Mouse (Mus musculus): ENCODE results near the gene S100z.

DNA sequence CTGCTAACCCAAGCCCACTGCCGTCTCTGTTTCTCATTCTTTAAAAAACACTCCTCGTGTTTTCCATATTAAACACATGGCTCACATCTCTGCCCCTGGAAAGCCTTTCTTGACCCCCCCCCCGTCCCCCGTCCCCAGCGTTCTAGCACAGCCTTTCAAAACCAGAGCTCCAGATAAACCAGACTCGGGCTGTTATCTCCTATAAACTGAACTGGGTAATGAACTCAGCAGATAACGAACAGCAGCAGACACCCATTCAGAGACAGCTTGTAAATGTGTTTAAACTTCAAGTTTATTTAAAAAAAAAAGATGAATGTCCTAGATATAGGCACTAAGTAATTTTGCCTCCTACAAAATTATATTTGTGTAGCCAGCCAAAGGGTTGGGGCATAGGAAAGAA, 3.4 kb downstream of the S100z start:
- TF ChIP-seq CTCF (IDR thresholded peaks at IDR 0.05; ENCODE audit: control insufficient read depth, insufficient read depth, low read length) (no peak), POLR2A (IDR thresholded peaks at IDR 0.05; ENCODE audit: borderline replicate concordance, control insufficient read depth, low read depth, low read length) (no peak)

Measured in bone marrow, adult 2 months (tissue).